Mouse (Mus musculus) brain, adult 2 months (tissue): Measurements from ENCODE around the gene Ermap.

Source experiments
- DNase-seq: peaks from one replicate; pipeline ENCODE4 v3.0.0; 2011; ENCODE audit warnings: low read depth, low spot score

The Ermap gene

GRCm38 (mm10) chr4:119138776-119139175, 51.0 kb downstream of the Ermap start:
- peak; percentile 74 for DNase-seq

DNA sequence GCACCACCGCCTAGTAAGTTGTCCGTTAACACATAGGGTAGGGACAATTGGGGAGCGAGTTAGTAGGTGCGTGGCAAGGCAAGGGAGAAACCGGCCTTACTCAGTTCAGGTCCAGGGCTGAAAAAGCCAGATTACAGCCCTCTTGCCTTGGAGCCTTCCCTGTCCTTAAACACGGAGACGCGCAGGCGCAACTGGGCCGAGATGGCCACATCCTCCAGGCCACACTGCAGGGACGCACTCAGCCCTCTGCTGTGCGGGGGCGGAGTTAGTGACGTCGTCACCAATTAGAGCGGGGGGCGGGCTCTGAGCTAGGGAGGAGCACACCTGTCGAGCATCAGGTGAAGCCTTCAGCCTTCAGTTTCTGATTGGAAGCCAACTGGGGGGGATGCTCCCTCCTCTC, 51.6 kb downstream of the Ermap start:
- DNase-seq: peak; percentile 95

DNA sequence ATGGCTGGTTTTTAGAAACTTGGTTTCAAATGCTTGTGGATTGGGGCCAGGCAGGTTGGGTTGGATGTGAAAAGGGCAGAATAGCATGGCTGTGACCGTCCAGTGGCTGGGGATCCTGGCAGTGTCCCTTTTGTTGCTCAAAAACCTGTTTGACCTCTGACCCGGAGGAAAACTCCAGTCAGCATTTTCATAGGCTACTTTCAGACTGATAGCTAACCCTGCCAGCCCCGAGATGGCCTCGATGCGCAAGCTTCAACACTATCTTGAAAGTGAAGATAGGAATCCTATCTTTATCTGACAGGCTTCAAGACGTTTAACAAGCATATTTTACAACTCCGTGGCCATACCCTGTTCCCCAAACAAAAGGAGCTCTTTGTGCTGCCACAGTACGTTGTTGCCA, 52.5 kb downstream of the Ermap start:
- no peak for DNase-seq

- no peak for DNase-seq
Observed at GRCm38 (mm10) chr4:119133860-119134259, 56.0 kb downstream of the Ermap start.

DNA sequence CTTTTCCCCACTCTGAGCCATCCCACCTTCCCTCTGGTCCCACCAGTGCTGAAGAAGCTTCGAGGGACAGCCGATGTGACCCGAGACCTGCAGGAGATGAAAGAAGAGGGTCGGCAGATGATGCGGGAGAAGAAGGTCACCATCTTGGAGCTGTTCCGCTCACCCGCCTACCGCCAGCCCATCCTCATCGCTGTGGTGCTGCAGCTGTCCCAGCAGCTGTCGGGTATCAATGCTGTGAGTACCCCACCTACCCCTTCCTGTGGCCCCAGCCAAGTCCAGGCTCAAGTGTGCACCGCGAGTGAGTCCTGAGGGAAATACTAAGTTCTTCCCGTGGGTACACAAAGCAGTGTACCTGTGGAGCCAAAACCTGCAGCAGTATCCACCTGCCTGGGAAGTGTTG, 56.5 kb downstream of the Ermap start:
- no peak for DNase-seq

DNA sequence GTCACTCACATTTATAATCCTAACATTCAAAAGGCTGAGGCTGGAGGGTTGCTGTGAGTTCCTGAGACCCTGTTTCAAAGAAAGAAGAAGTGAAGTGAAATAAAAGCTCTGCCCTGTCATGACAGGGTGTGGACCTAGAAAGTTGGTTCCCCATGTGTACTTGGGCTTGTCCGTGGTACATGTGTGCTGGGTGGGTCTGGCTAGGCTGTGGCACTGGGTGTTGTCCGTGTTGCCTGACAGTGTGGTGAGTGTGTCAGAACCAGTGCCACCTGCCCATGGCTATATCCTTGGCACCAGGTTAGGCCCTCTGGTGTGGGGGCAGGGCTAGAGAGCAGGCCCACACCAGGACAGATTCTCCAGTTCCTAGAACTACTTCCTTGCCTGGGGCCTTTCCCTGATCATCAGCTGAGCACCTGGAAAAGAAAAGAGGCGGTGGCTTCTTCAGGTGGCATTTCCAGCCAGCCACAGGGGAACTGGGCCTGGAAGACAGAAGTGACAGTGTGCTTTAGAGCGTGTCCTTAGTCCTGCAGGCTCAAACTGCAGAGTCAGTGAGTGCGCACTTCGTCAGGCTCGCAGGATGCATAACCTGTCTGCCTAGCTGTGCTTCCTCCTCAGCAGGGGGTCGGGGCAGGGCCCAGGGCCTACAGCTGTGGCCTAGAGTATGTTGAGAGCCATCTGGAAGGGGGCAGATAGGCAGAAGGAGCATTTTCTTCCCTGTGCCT, 58.5 kb downstream of the Ermap start:
- no peak for DNase-seq

GRCm38 (mm10) chr4:119129096-119129495, 60.7 kb downstream of the Ermap start:
- no peak for DNase-seq

GRCm38 (mm10) chr4:119128547-119128946, 61.3 kb downstream of the Ermap start:
- DNase-seq: no peak

- no peak for DNase-seq
Observed at GRCm38 (mm10) chr4:119127229-119127628, 62.6 kb downstream of the Ermap start.

- peak; percentile 29 for DNase-seq
Observed at GRCm38 (mm10) chr4:119125577-119126270, 64.1 kb downstream of the Ermap start.
